Mouse (Mus musculus) limb, embryonic 13.5 days (tissue): ENCODE results near the gene Zfp366. TPM values are rescaled to one million over a fixed set of nuclear protein-coding genes. Genes with fewer than 3 reads are reported as not detected.

ENCODE experiments used
- ATAC-seq: fragments of 200-750 bp; cut with Nextera tagmentation; 2 replicates; pipeline ENCODE4 v1.8.0; 2017; ENCODE audit warnings: low read depth, moderate number of reproducible peaks, moderate TSS enrichment; ENCODE audit not compliant: low FRiP score
- H3K27ac ChIP-seq: fragments of 300-500 bp; sonication (generic); 2 replicates; pipeline ENCODE4 v1.5.1; 2015; ENCODE audit warnings: inconsistent platforms, mild to moderate bottlenecking, moderate library complexity
- H3K27me3 ChIP-seq: fragments of 300-500 bp; sonication (generic); 2 replicates; pipeline ENCODE4 v1.6.1; 2015; ENCODE audit warnings: mild to moderate bottlenecking, inconsistent platforms
- H3K36me3 ChIP-seq: fragments of 300-500 bp; sonication (generic); 2 replicates; pipeline ENCODE4 v1.6.1; 2015; ENCODE audit warnings: inconsistent platforms, mild to moderate bottlenecking, moderate library complexity
- H3K4me1 ChIP-seq: fragments of 300-500 bp; sonication (generic); 2 replicates; pipeline ENCODE4 v1.6.1; 2015; ENCODE audit warnings: inconsistent platforms
- H3K4me2 ChIP-seq: fragments of 300-500 bp; sonication (generic); replicated peaks from 2 replicates; pipeline ENCODE4 v1.6.1; 2015; ENCODE audit warnings: inconsistent platforms, mild to moderate bottlenecking, moderate library complexity
- H3K4me3 ChIP-seq: fragments of 300-500 bp; sonication (generic); 2 replicates; pipeline ENCODE4 v1.5.1; 2015; ENCODE audit warnings: moderate library complexity, mild to moderate bottlenecking, inconsistent platforms
- H3K9ac ChIP-seq: fragments of 300-500 bp; sonication (generic); 2 replicates; pipeline ENCODE4 v1.6.1; 2015; ENCODE audit warnings: mild to moderate bottlenecking, inconsistent platforms
- H3K9me3 ChIP-seq: fragments of 300-500 bp; sonication (generic); 2 replicates; pipeline ENCODE4 v1.6.1; 2016; ENCODE audit warnings: inconsistent platforms
- WGBS: fragments of 180-500 bp; shearing (Covaris S2); methylation state at CpG from one replicate; pipeline ENCODE4 v1.1.7; 2015; 5-methylcytosine and 5-hydroxymethylcytosine counted together
- polyA plus RNA-seq: library from polyadenylated mRNA; unstranded; fragments of >200 nt; fragmentation: Nextera tagmentation; extraction: Ambion mirVana; gene quantifications from 2 replicates; pipeline ENCODE4 v1.2.1, GENCODE M21; 2015

Zfp366 gene
- polyA plus RNA-seq, 1 experiment from 2014 or later, result 0.56 TPM

- no peak overlapping the region for H3K4me3 ChIP-seq
- no peaks in the 10 kb centered on the region for H3K9me3 ChIP-seq
- no peak overlapping the region for H3K9ac ChIP-seq
- H3K4me2 ChIP-seq, result no peak overlapping the region
- ATAC-seq, result no peak
- WGBS, result 89% methylated on average over 4 of the region's 4 CpGs
- H3K27me3 ChIP-seq, result no peaks in the 10 kb centered on the region
- H3K4me1 ChIP-seq, result peaks cover 6% of the 10 kb centered on the region
- no peak overlapping the region for H3K27ac ChIP-seq
- H3K36me3 ChIP-seq, result no peaks in the 10 kb centered on the region
Observed at GRCm38 (mm10) chr13:99219586-99219985, 35.0 kb downstream of the Zfp366 start.

- H3K9ac ChIP-seq, result no peak overlapping the region
- H3K27me3 ChIP-seq, result no peaks in the 10 kb centered on the region
- no peak overlapping the region for H3K27ac ChIP-seq
- 91% methylated on average over 3 of the region's 3 CpGs for WGBS
- no peaks in the 10 kb centered on the region for H3K36me3 ChIP-seq
- H3K9me3 ChIP-seq, result no peaks in the 10 kb centered on the region
- no peak overlapping the region for H3K4me2 ChIP-seq
- no peak for ATAC-seq
- H3K4me1 ChIP-seq, result peaks cover 15% of the 10 kb centered on the region
- no peak overlapping the region for H3K4me3 ChIP-seq
Observed at GRCm38 (mm10) chr13:99221996-99222395, 37.4 kb downstream of the Zfp366 start.

- H3K4me2 ChIP-seq, result no peak overlapping the region
- 93% methylated on average over 5 of the region's 5 CpGs for WGBS
- no peaks in the 10 kb centered on the region for H3K36me3 ChIP-seq
- H3K4me3 ChIP-seq, result no peak overlapping the region
- H3K9ac ChIP-seq, result no peak overlapping the region
- H3K27me3 ChIP-seq, result no peaks in the 10 kb centered on the region
- H3K4me1 ChIP-seq, result peaks cover 15% of the 10 kb centered on the region
- no peak for ATAC-seq
- no peak overlapping the region for H3K27ac ChIP-seq
- no peaks in the 10 kb centered on the region for H3K9me3 ChIP-seq
Observed at GRCm38 (mm10) chr13:99222476-99222875, 37.9 kb downstream of the Zfp366 start.

- no peaks in the 10 kb centered on the region for H3K27me3 ChIP-seq
- 53% methylated on average over 8 of the region's 8 CpGs for WGBS
- H3K4me1 ChIP-seq, result peaks cover 15% of the 10 kb centered on the region
- ATAC-seq, result no peak
- no peaks in the 10 kb centered on the region for H3K36me3 ChIP-seq
- H3K4me3 ChIP-seq, result no peak overlapping the region
- no peak overlapping the region for H3K27ac ChIP-seq
- H3K4me2 ChIP-seq, result no peak overlapping the region
- H3K9me3 ChIP-seq, result no peaks in the 10 kb centered on the region
- no peak overlapping the region for H3K9ac ChIP-seq
Observed at GRCm38 (mm10) chr13:99223321-99223884, 38.8 kb downstream of the Zfp366 start.

- Histone ChIP-seq H3K9me3 (no peaks in the 10 kb centered on the region), H3K4me1 (peaks cover 15% of the 10 kb centered on the region), H3K4me3 (no peak overlapping the region), H3K27me3 (no peaks in the 10 kb centered on the region), H3K4me2 (no peak overlapping the region), H3K9ac (no peak overlapping the region), H3K36me3 (no peaks in the 10 kb centered on the region), H3K27ac (no peak overlapping the region)
- no peak for ATAC-seq
- WGBS, result 94% methylated on average over 8 of the region's 8 CpGs
Observed at GRCm38 (mm10) chr13:99223917-99224316, 39.3 kb downstream of the Zfp366 start.

GRCm38 (mm10) chr13:99225374-99226240 is 41.0 kb downstream of the Zfp366 start:
- H3K9me3 ChIP-seq, result no peaks in the 10 kb centered on the region
- no peak overlapping the region for H3K4me2 ChIP-seq
- peaks cover 15% of the 10 kb centered on the region for H3K4me1 ChIP-seq
- H3K36me3 ChIP-seq, result no peaks in the 10 kb centered on the region
- H3K9ac ChIP-seq, result no peak overlapping the region
- no peak overlapping the region for H3K4me3 ChIP-seq
- no peak overlapping the region for H3K27ac ChIP-seq
- H3K27me3 ChIP-seq, result no peaks in the 10 kb centered on the region
- ATAC-seq, result no peak
- 55% methylated on average over 10 of the region's 10 CpGs for WGBS

GRCm38 (mm10) chr13:99226809-99227208 is 42.2 kb downstream of the Zfp366 start:
- Histone ChIP-seq H3K4me1 (peaks cover 15% of the 10 kb centered on the region), H3K27me3 (no peaks in the 10 kb centered on the region), H3K36me3 (no peaks in the 10 kb centered on the region), H3K4me2 (no peak overlapping the region), H3K4me3 (no peak overlapping the region), H3K27ac (no peak overlapping the region), H3K9me3 (no peaks in the 10 kb centered on the region), H3K9ac (no peak overlapping the region)
- 88% methylated on average over 3 of the region's 3 CpGs for WGBS
- no peak for ATAC-seq

- 89% methylated on average over 16 of the region's 16 CpGs for WGBS
- Histone ChIP-seq H3K9ac (no peak overlapping the region), H3K9me3 (no peaks in the 10 kb centered on the region), H3K4me2 (no peak overlapping the region), H3K27ac (no peak overlapping the region), H3K4me3 (no peak overlapping the region), H3K4me1 (peaks cover 15% of the 10 kb centered on the region), H3K36me3 (no peaks in the 10 kb centered on the region), H3K27me3 (no peaks in the 10 kb centered on the region)
- no peak for ATAC-seq
Observed at GRCm38 (mm10) chr13:99227456-99228250, 43.0 kb downstream of the Zfp366 start.

GRCm38 (mm10) chr13:99228821-99229570 is 44.4 kb downstream of the Zfp366 start:
- no peaks in the 10 kb centered on the region for H3K27me3 ChIP-seq
- H3K4me1 ChIP-seq, result peaks cover 9% of the 10 kb centered on the region; the same call in 1 of the 2 replicates
- H3K36me3 ChIP-seq, result no peaks in the 10 kb centered on the region
- no peak overlapping the region for H3K9ac ChIP-seq
- no peak overlapping the region for H3K27ac ChIP-seq
- ATAC-seq, result no peak
- no peak overlapping the region for H3K4me3 ChIP-seq
- H3K4me2 ChIP-seq, result no peak overlapping the region
- H3K9me3 ChIP-seq, result no peaks in the 10 kb centered on the region
- 95% methylated on average over 35 of the region's 35 CpGs for WGBS

GRCm38 (mm10) chr13:99229641-99230494 is 45.2 kb downstream of the Zfp366 start:
- H3K4me3 ChIP-seq, result no peak overlapping the region
- H3K36me3 ChIP-seq, result no peaks in the 10 kb centered on the region
- 68% methylated on average over 9 of the region's 9 CpGs for WGBS
- H3K27ac ChIP-seq, result no peak overlapping the region
- peaks cover 9% of the 10 kb centered on the region; the same call in 1 of the 2 replicates for H3K4me1 ChIP-seq
- H3K9ac ChIP-seq, result no peak overlapping the region
- ATAC-seq, result no peak
- no peaks in the 10 kb centered on the region for H3K9me3 ChIP-seq
- no peaks in the 10 kb centered on the region for H3K27me3 ChIP-seq
- no peak overlapping the region for H3K4me2 ChIP-seq

GRCm38 (mm10) chr13:99230495-99230868 is 45.9 kb downstream of the Zfp366 start:
- H3K27ac ChIP-seq, result no peak overlapping the region
- H3K4me3 ChIP-seq, result no peak overlapping the region
- 61% methylated on average over 3 of the region's 3 CpGs for WGBS
- no peak for ATAC-seq
- no peaks in the 10 kb centered on the region for H3K9me3 ChIP-seq
- no peaks in the 10 kb centered on the region for H3K27me3 ChIP-seq
- H3K36me3 ChIP-seq, result no peaks in the 10 kb centered on the region
- H3K4me2 ChIP-seq, result no peak overlapping the region
- H3K9ac ChIP-seq, result no peak overlapping the region
- H3K4me1 ChIP-seq, result peaks cover 7% of the 10 kb centered on the region
